Comparison of ENCODE assay signal across 10 mouse cellular contexts in genomic region chr11:100609997-100610680, GRCm38 (mm10). TPM values are rescaled to one million over a fixed set of nuclear protein-coding genes. Genes with fewer than 3 reads are reported as not detected.
DNase-seq lines count a peak whose midpoint lies in the region; ATAC-seq and TF ChIP-seq lines count a peak whose summit lies in the region.
"Had no signal": no experiment of that assay in that cellular context is flagged by ENCODE, and none has a peak within 500 bp of the region (broad histone marks: within the 10 kb centered on the region; RNA-seq: fewer than 3 reads in every experiment).

No protein-coding gene starts in this region.

- no peaks in the 10 kb centered on the region for H3K27me3 ChIP-seq in neural tube, embryonic 13.5 days
- H3K27me3 ChIP-seq in stomach, postnatal 0 days (ENCODE audit: control insufficient read depth, insufficient read depth, low read length) = no peaks in the 10 kb centered on the region
- H3K27me3 ChIP-seq in forebrain, embryonic 10.5 days (ENCODE audit: poor library complexity, severe bottlenecking) = no peaks in the 10 kb centered on the region
- H3K27me3 ChIP-seq: neural tube, embryonic 12.5 days had no signal

- no peak overlapping the region for H3K4me2 ChIP-seq in neural tube, embryonic 13.5 days
- no peak overlapping the region for H3K4me2 ChIP-seq in stomach, postnatal 0 days (replicated peaks; ENCODE audit: low read depth)
- H3K4me2 ChIP-seq: liver, embryonic 11.5 days; neural tube, embryonic 12.5 days had no signal

- peak overlapping the region; percentile 81 for H3K27ac ChIP-seq in gastrocnemius, adult 2 months
- H3K27ac ChIP-seq in neural tube, embryonic 13.5 days (replicated peaks) = 0 out of 2 replicates have a peak overlapping the region, but pooled peaks have one; percentile 46
- no peak overlapping the region; the same call in 1 of the 2 replicates for H3K27ac ChIP-seq in stomach, postnatal 0 days (replicated peaks)
- H3K27ac ChIP-seq in forebrain, embryonic 10.5 days = no peak overlapping the region
- H3K27ac ChIP-seq: neural tube, embryonic 12.5 days had no signal

- peaks cover 38% of the 10 kb centered on the region for H3K4me1 ChIP-seq in neural tube, embryonic 13.5 days (replicated peaks)
- H3K4me1 ChIP-seq in stomach, postnatal 0 days (replicated peaks; ENCODE audit: control insufficient read depth, insufficient read depth) = peaks cover 7% of the 10 kb centered on the region
- H3K4me1 ChIP-seq in forebrain, embryonic 10.5 days = no peaks in the 10 kb centered on the region
- H3K4me1 ChIP-seq: neural tube, embryonic 12.5 days had no signal

- WGBS in neural tube, embryonic 13.5 days = 80% methylated on average over 9 of the region's 9 CpGs
- 66% methylated on average over 9 of the region's 9 CpGs for WGBS in stomach, postnatal 0 days
- 91% methylated on average over 9 of the region's 9 CpGs for WGBS in forebrain, embryonic 10.5 days

- ATAC-seq in neural tube, embryonic 13.5 days (ENCODE audit: low read depth) = no peak
- no peak for ATAC-seq in stomach, postnatal 0 days (ENCODE audit: low FRiP score, low TSS enrichment)

- peak overlapping the region; percentile 32 for H3K4me3 ChIP-seq in gastrocnemius, adult 2 months
- no peak overlapping the region for H3K4me3 ChIP-seq in neural tube, embryonic 13.5 days
- no peak overlapping the region for H3K4me3 ChIP-seq in stomach, postnatal 0 days (ENCODE audit: low read depth, low read length)
- no peak overlapping the region for H3K4me3 ChIP-seq in forebrain, embryonic 10.5 days
- H3K4me3 ChIP-seq: neural tube, embryonic 12.5 days had no signal

- no peak for TF ChIP-seq EP300 in stomach, postnatal 0 days (optimal IDR thresholded peaks at IDR 0.05)

- H3K9ac ChIP-seq in neural tube, embryonic 13.5 days = no peak overlapping the region
- 0 out of 2 replicates have a peak overlapping the region, but pooled peaks have one; percentile 1 for H3K9ac ChIP-seq in stomach, postnatal 0 days (ENCODE audit: low read length)
- H3K9ac ChIP-seq: neural tube, embryonic 12.5 days had no signal

- DNase-seq in gastrocnemius, adult 2 months = no peak
- no peak for DNase-seq in gastrocnemius, adult 8-10 months (ENCODE audit: low spot score in 2 of 2)
- DNase-seq in neural tube, embryonic 10.5 days (ENCODE audit: extremely low spot score, low spot score) = no peak
- peak; percentile 19 to 54 for DNase-seq in kidney, adult 8-10 months
- DNase-seq in stomach, postnatal 0 days (ENCODE audit: low spot score) = no peak
- no peak for DNase-seq in urinary bladder, postnatal 4 days (ENCODE audit: low spot score in 2 of 2)
- no peak for DNase-seq in forebrain, embryonic 10.5 days (ENCODE audit: extremely low spot score, low spot score)

- no peak for TF ChIP-seq CTCF in gastrocnemius, adult 2 months (IDR thresholded peaks at IDR 0.05)
- no peak for TF ChIP-seq CTCF in stomach, postnatal 0 days (IDR thresholded peaks at IDR 0.05; ENCODE audit: low read depth)

- H3K9me3 ChIP-seq in neural tube, embryonic 13.5 days = no peaks in the 10 kb centered on the region
- no peaks in the 10 kb centered on the region for H3K9me3 ChIP-seq in stomach, postnatal 0 days (ENCODE audit: control insufficient read depth, low read length)
- H3K9me3 ChIP-seq in forebrain, embryonic 10.5 days = no peaks in the 10 kb centered on the region
- H3K9me3 ChIP-seq: neural tube, embryonic 12.5 days had no signal

- intact Hi-C loops in gastrocnemius, adult 2 months (cut with DNase I) = no loop called here

- peaks cover 14% of the 10 kb centered on the region for H3K36me3 ChIP-seq in neural tube, embryonic 13.5 days
- H3K36me3 ChIP-seq in stomach, postnatal 0 days (ENCODE audit: control insufficient read depth, insufficient read depth, low read length) = no peaks in the 10 kb centered on the region; the same call in 1 of the 2 replicates
- H3K36me3 ChIP-seq in forebrain, embryonic 10.5 days (replicated peaks) = peaks cover 81% of the 10 kb centered on the region

RNA-seq across cellular contexts. Expression of gene Nkiras2, which starts 8.9 kb away (rescaled TPM):
- 10 to 100 TPM; 15.3 to 21.9 TPM for total RNA-seq in gastrocnemius, adult 2 months (2021)
- total RNA-seq in gastrocnemius, adult 8-10 months (2022) = 10 to 100 TPM; 18.1 to 18.9 (median 18.6) TPM
- 109 and 112 TPM in 2 replicates for polyA plus RNA-seq in neural tube, embryonic 13.5 days (2015; fragmentation: Nextera tagmentation; extraction: Ambion mirVana)
- 59.0 and 63.1 TPM in 2 replicates for polyA plus RNA-seq in stomach, postnatal 0 days (2015; fragmentation: Nextera tagmentation; extraction: Ambion mirVana)
- polyA plus RNA-seq in forebrain, embryonic 10.5 days (2016; fragmentation: Nextera tagmentation; extraction: Ambion mirVana) = 83.1 and 91.8 TPM in 2 replicates

RNA-seq across cellular contexts. Expression of gene Dnajc7, which starts 9.8 kb away (rescaled TPM):
- total RNA-seq in gastrocnemius, adult 2 months (2021) = 100 to 1,000 TPM; 116 TPM
- 100 to 1,000 TPM in 2 of 4 experiments, 10 to 100 TPM in 2; 79.4 to 106 (median 95.5) TPM for total RNA-seq in gastrocnemius, adult 8-10 months (2022)
- polyA plus RNA-seq in neural tube, embryonic 13.5 days (2015; fragmentation: Nextera tagmentation; extraction: Ambion mirVana) = 304 and 317 TPM in 2 replicates
- 91.9 and 96.1 TPM in 2 replicates for polyA plus RNA-seq in stomach, postnatal 0 days (2015; fragmentation: Nextera tagmentation; extraction: Ambion mirVana)
- polyA plus RNA-seq in forebrain, embryonic 10.5 days (2016; fragmentation: Nextera tagmentation; extraction: Ambion mirVana) = 286 and 289 TPM in 2 replicates

RNA-seq across cellular contexts. Expression of gene Cnp, which starts 35.4 kb away (rescaled TPM):
- total RNA-seq in gastrocnemius, adult 2 months (2021) = 1 to 10 TPM; 3.2 to 4.4 TPM
- total RNA-seq in gastrocnemius, adult 8-10 months (2022) = 1 to 10 TPM; 2.3 to 5.5 (median 4.2) TPM
- 46.0 and 53.2 TPM in 2 replicates for polyA plus RNA-seq in neural tube, embryonic 13.5 days (2015; fragmentation: Nextera tagmentation; extraction: Ambion mirVana)
- 23.5 and 25.7 TPM in 2 replicates for polyA plus RNA-seq in stomach, postnatal 0 days (2015; fragmentation: Nextera tagmentation; extraction: Ambion mirVana)
- polyA plus RNA-seq in forebrain, embryonic 10.5 days (2016; fragmentation: Nextera tagmentation; extraction: Ambion mirVana) = 15.3 and 17.5 TPM in 2 replicates

Comparison
In these comparisons a context has a peak if more than half of its experiments do, and no peak if none do; other contexts are left out.
1. DNase-seq: peak in kidney, adult 8-10 months (2 of 2); none in gastrocnemius, adult 2 months (single experiment), gastrocnemius, adult 8-10 months (0 of 2), neural tube, embryonic 10.5 days (single experiment), stomach, postnatal 0 days (single experiment), urinary bladder, postnatal 4 days (0 of 2) and forebrain, embryonic 10.5 days (single experiment).
2. H3K27ac ChIP-seq: peak in gastrocnemius, adult 2 months (single experiment) and neural tube, embryonic 13.5 days (single experiment); none in stomach, postnatal 0 days (single experiment) and forebrain, embryonic 10.5 days (single experiment).